Mouse (Mus musculus) thymus, adult 2 months (tissue): ENCODE results near the gene Hand1.
A peak's percentile ranks its signal among the peaks of the same experiment; 100 is the strongest.

Experiments used
- CTCF ChIP-seq: fragments of 200-500 bp; IDR thresholded peaks from 2 replicates; pipeline ENCODE4 v1.5.1; 2012; ENCODE audit warnings: mild to moderate bottlenecking, control low read depth, low read length, moderate library complexity, borderline replicate concordance; ENCODE audit not compliant: control insufficient read depth, poor library complexity, insufficient read depth; ENCODE audit errors: extremely low read depth
- POLR2A ChIP-seq: fragments of 200-500 bp; IDR thresholded peaks from 2 replicates; pipeline ENCODE4 v1.6.1; 2012; ENCODE audit warnings: mild to moderate bottlenecking, low read length, control low read depth, moderate library complexity; ENCODE audit not compliant: control insufficient read depth, poor library complexity, insufficient read depth; ENCODE audit errors: extremely low read depth

DNA sequence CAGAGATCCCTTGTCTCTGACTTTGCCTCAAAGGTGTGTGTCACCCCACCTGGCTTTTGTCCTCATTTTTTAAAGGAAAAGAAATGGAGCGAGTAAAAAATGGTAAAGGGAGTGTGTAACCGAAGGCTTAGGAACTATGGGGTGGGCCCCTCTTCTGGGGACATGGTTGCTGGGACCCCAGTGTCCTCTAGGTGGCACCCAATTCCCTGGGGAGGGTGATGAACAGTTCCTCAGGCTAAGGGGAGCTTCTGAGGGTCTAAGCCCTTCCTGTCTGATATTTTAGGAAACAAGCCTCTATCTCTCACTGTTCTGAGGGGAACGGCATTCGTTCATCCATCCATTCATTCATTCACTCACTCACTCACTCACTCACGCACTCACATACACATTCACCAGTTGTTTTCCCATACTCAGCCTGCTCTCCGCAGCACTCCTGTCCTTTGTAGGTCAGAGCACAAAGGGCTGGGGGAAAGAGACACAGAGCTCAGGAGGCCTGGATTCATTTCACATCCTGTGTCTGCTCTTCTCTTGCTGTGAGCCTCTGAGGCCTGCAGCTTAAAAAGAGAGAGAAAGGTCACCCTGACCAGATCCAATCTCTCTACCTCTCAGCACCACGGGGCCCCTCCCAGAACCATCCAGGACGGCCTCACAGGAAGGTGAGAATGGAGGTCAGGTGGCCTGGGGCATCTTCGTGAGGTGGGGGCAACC lies 36.3 kb upstream of the Hand1 start:
- TF ChIP-seq CTCF, result peak; percentile 35; the same call in 1 of the 2 replicates
- TF ChIP-seq POLR2A, result no peak
